Mouse (Mus musculus) hindbrain, postnatal 0 days (tissue): ENCODE data around the gene Tbc1d30. TPM values are rescaled to one million over a fixed set of nuclear protein-coding genes. Genes with fewer than 3 reads are reported as not detected.
"Not testable (repeated sequence)": the region's sequence is repeated elsewhere in the genome, so short reads cannot be mapped to it uniquely, and the experiment has no call there.

Experiments
- ATAC-seq: fragments of 200-750 bp; cut with Nextera tagmentation; 2 replicates; pipeline ENCODE4 v1.8.0; 2017; ENCODE audit warnings: mild to moderate bottlenecking, moderate TSS enrichment, moderate library complexity
- DNase-seq: peaks from one replicate; pipeline ENCODE4 v3.0.0-alpha.2; 2015; ENCODE audit warnings: low spot score
- H3K27ac ChIP-seq: fragments of 300-500 bp; sonication (generic); 2 replicates; pipeline ENCODE4 v1.5.1; 2014; ENCODE audit warnings: mild to moderate bottlenecking
- H3K27me3 ChIP-seq: fragments of 300-500 bp; sonication (generic); 2 replicates; pipeline ENCODE4 v1.6.1; 2014; ENCODE audit warnings: low read length, mixed read lengths; ENCODE audit not compliant: insufficient read depth
- H3K36me3 ChIP-seq: fragments of 300-500 bp; sonication (generic); 2 replicates; pipeline ENCODE4 v1.6.1; 2014; ENCODE audit warnings: low read length, mixed read lengths; ENCODE audit not compliant: insufficient read depth
- H3K4me1 ChIP-seq: fragments of 300-500 bp; sonication (generic); 2 replicates; pipeline ENCODE4 v1.6.1; 2014; ENCODE audit warnings: antibody characterized with exemption, low read length, mixed read lengths; ENCODE audit not compliant: insufficient read depth
- H3K4me2 ChIP-seq: fragments of 300-500 bp; sonication (generic); 2 replicates; pipeline ENCODE4 v1.6.1; 2014; ENCODE audit warnings: low read depth, mild to moderate bottlenecking, low read length, moderate library complexity, mixed read lengths
- H3K4me3 ChIP-seq: fragments of 300-500 bp; sonication (generic); 2 replicates; pipeline ENCODE4 v1.5.1; 2014; ENCODE audit warnings: low read length
- H3K9ac ChIP-seq: fragments of 300-500 bp; sonication (generic); replicated peaks from 2 replicates; pipeline ENCODE4 v1.6.1; 2014; ENCODE audit warnings: mild to moderate bottlenecking, low read length, moderate library complexity, mixed read lengths
- H3K9me3 ChIP-seq: fragments of 300-500 bp; sonication (generic); 2 replicates; pipeline ENCODE4 v1.6.1; 2016; ENCODE audit warnings: low read length, mixed read lengths
- CTCF ChIP-seq: IDR thresholded peaks from 2 replicates; pipeline ENCODE4 v1.5.1; 2016; ENCODE audit warnings: antibody characterized with exemption, control low read depth, low read depth
- WGBS: fragments of 180-500 bp; shearing (Covaris S2); extraction: QIAGEN DNeasy Blood & Tissue Kit; methylation state at CpG from one replicate; pipeline ENCODE4 v1.1.7; 2014; 5-methylcytosine and 5-hydroxymethylcytosine counted together
- polyA plus RNA-seq: library from polyadenylated mRNA; unstranded; fragments of >200 nt; fragmentation: Nextera tagmentation; extraction: Ambion mirVana; gene quantifications from 2 replicates; pipeline ENCODE4 v1.2.1, GENCODE M21; 2015
- total RNA-seq: library from RNA; depleted of rRNA; stranded (reverse); fragments of >200 nt; gene quantifications from 2 replicates; pipeline ENCODE4 v1.2.3, GENCODE M21; 2014

Tbc1d30 gene
- total and polyA plus RNA-seq, 2 experiments from 2014 or later, result 10.4 to 47.5 TPM

DNA sequence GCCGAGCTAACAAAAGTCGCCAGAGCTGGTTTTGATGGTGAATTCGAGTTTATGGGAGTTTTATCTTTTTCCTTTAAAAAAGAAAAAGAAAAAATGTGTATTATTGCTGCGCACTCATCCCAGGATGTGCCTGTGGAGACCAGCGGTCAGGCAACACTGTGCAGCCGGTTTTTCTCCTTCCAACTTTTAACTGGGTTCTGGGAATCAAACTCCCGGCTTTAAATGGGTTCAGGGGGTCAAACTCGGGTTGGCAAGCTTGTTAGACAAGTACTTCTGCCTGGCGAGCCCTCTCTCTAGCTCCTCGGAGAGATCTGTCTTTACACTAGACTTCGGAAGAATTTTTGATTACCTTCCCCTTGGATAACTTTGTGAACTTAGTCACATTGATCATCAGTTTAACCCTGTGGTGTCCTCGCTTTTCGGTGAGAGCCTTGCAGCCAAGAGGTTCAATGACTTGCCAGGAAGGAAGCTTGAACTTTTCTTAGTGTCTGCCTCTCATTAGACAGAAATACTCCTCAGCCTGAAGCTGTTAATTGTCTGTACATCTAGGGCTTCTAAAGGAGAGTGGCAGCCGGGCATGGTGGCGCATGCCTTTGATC is 713 bp upstream of the Tbc1d30 start:
- H3K4me1 ChIP-seq, result peaks cover 11% of the 10 kb centered on the region
- no peak overlapping the region for H3K9ac ChIP-seq
- TF ChIP-seq CTCF, result no peak
- H3K27me3 ChIP-seq, result peaks cover 11% of the 10 kb centered on the region; the same call in 1 of the 2 replicates
- no peak overlapping the region for H3K27ac ChIP-seq
- 36% methylated on average over 15 of the region's 15 CpGs for WGBS
- peak overlapping the region; percentile 49; the same call in 1 of the 2 replicates for H3K4me3 ChIP-seq
- DNase-seq (no peak), ATAC-seq (no peak)
- no peaks in the 10 kb centered on the region for H3K9me3 ChIP-seq
- H3K36me3 ChIP-seq, result no peaks in the 10 kb centered on the region
- H3K4me2 ChIP-seq, result peak overlapping the region; percentile 87

- Histone ChIP-seq H3K27ac (0 out of 2 replicates have a peak overlapping the region, but pooled peaks have one; percentile 2), H3K36me3 (no peaks in the 10 kb centered on the region), H3K9me3 (no peaks in the 10 kb centered on the region), H3K27me3 (peaks cover 11% of the 10 kb centered on the region; the same call in 1 of the 2 replicates), H3K4me3 (peak overlapping the region; percentile 49), H3K9ac (peak overlapping the region; percentile 33), H3K4me2 (peak overlapping the region; percentile 87), H3K4me1 (peaks cover 11% of the 10 kb centered on the region)
- 2% methylated on average over 35 of the region's 35 CpGs for WGBS
- DNase-seq (peak; percentile 55), ATAC-seq (peak; percentile 71)
- TF ChIP-seq CTCF, result no peak
Measured at GRCm38 (mm10) chr10:121350357-121351065, 567 bp downstream of the Tbc1d30 start.

- Histone ChIP-seq H3K4me1 (peaks cover 11% of the 10 kb centered on the region), H3K27ac (no peak overlapping the region), H3K4me2 (no peak overlapping the region), H3K9me3 (no peaks in the 10 kb centered on the region), H3K36me3 (no peaks in the 10 kb centered on the region), H3K9ac (no peak overlapping the region), H3K27me3 (peaks cover 11% of the 10 kb centered on the region; the same call in 1 of the 2 replicates), H3K4me3 (no peak overlapping the region)
- no peak for TF ChIP-seq CTCF
- ATAC-seq, result no peak
- no peak for DNase-seq
- WGBS, result 63% methylated on average over 5 of the region's 5 CpGs
Measured at GRCm38 (mm10) chr10:121349244-121349643, 1.8 kb downstream of the Tbc1d30 start.

GRCm38 (mm10) chr10:121343867-121344266 is 7.2 kb downstream of the Tbc1d30 start:
- Histone ChIP-seq H3K9me3 (no peaks in the 10 kb centered on the region), H3K9ac (no peak overlapping the region), H3K27ac (no peak overlapping the region), H3K4me2 (no peak overlapping the region), H3K27me3 (no peaks in the 10 kb centered on the region), H3K4me3 (no peak overlapping the region), H3K36me3 (no peaks in the 10 kb centered on the region), H3K4me1 (no peaks in the 10 kb centered on the region)
- 74% methylated on average over 6 of the region's 6 CpGs for WGBS
- TF ChIP-seq CTCF, result no peak
- ATAC-seq, result no peak
- DNase-seq, result no peak

DNA sequence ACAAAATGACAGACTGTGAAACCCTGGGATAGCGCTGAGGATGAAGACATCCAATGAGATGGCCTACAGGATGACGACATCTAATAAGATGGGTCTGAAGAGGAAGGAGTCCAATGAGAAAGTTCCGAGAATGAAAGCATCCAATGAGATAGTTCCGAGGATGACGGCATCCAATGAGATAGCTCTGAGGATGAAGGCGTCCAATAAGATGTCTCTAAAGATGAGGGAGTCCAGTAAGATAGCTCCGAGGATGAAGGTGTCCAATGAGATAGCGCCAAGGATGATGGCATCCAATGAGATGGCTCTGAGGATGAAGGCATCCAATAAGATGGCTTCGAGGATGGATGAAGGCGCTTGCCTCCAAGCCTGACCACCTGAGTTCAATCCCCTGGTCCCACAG is 8.8 kb downstream of the Tbc1d30 start:
- ATAC-seq (no peak), DNase-seq (no peak)
- H3K36me3 ChIP-seq, result no peaks in the 10 kb centered on the region
- H3K4me3 ChIP-seq, result no peak overlapping the region
- no peak overlapping the region for H3K9ac ChIP-seq
- no peak overlapping the region for H3K27ac ChIP-seq
- no peaks in the 10 kb centered on the region for H3K9me3 ChIP-seq
- 98% methylated on average over 10 of the region's 10 CpGs for WGBS
- H3K27me3 ChIP-seq, result no peaks in the 10 kb centered on the region
- no peaks in the 10 kb centered on the region for H3K4me1 ChIP-seq
- no peak overlapping the region for H3K4me2 ChIP-seq
- no peak for TF ChIP-seq CTCF

GRCm38 (mm10) chr10:121340754-121341593 is 10.1 kb downstream of the Tbc1d30 start:
- no peak overlapping the region for H3K27ac ChIP-seq
- H3K4me2 ChIP-seq, result no peak overlapping the region
- TF ChIP-seq CTCF, result no peak
- no peaks in the 10 kb centered on the region for H3K9me3 ChIP-seq
- H3K4me1 ChIP-seq, result no peaks in the 10 kb centered on the region
- H3K36me3 ChIP-seq, result no peaks in the 10 kb centered on the region
- no peaks in the 10 kb centered on the region for H3K27me3 ChIP-seq
- DNase-seq, result peak; percentile 44
- no peak overlapping the region for H3K9ac ChIP-seq
- peak; percentile 63 for ATAC-seq
- 52% methylated on average over 11 of the region's 11 CpGs for WGBS
- H3K4me3 ChIP-seq, result no peak overlapping the region

DNA sequence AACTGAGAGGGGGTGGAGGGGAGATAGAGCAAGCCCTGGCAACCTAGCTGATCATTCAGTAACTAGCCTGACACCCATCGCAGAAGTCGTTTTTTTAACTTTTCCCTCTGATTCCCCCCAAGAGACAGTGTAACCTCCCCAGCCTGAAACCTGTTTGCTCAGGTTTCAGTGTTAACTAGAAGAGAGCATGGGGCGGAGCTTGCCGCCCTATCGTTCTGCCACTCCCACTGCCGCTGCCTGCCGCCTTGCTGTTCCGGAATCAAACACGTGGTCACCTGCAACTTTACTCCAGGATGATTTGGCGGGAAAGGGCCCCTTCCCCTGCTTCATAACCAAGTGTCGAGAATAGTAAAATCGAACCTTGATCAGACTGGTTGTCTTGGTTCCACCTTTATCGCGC is 14.5 kb downstream of the Tbc1d30 start:
- WGBS, result 83% methylated on average over 14 of the region's 14 CpGs
- H3K27me3 ChIP-seq, H3K4me3 ChIP-seq, H3K9me3 ChIP-seq, H3K4me1 ChIP-seq, H3K4me2 ChIP-seq, DNase-seq, H3K36me3 ChIP-seq, ATAC-seq, H3K27ac ChIP-seq, H3K9ac ChIP-seq: not testable (repeated sequence)
